Mouse (Mus musculus) testis, postnatal 14 days (tissue): ENCODE results near the gene N4bp3.
"Not testable (repeated sequence)": the region's sequence is repeated elsewhere in the genome, so short reads cannot be mapped to it uniquely, and the experiment has no call there.

Experiments used
- DNase-seq: peaks from one replicate; pipeline ENCODE4 v3.0.0; 2021; ENCODE audit warnings: low spot score

Gene N4bp3

DNA sequence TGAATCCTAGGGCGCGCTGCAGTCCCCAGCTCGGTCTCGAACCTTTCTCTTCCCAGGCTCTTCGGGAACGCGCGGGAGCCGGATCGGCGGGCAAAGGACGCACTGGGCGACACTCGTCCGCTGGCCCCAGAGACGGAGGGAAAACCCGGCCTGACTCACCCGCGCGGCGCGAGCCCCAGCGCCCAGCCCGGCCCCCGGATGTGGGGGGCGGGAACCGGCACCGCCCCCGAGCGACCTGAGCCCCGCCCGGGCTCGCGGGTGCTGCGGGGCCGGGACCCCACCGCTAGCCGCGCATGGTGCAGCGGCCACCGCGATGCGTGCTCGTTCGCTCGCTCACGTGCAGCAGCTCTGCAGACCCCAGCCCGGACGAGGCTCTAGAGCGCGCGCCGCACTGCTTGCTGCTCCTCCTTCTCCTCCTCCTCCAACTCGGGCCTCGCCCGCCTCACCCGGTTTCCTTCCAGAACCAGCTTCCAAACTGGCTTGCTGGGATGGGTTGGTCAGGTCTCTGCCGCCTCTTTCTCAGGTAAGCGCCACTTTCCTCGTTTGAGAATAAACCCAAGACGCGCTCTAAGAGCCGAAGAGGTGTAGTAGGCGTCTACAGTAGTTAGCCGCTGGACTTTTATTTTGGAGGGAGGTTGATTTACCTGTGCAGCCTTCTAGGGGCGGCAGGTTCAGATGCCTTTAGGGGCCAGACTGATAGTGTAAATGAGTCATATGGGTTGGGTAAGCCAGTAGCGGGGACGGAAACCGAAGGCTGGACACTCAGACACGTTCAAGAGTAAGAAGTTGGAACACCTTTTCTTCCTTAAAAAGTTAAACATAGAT lies at the start of gene N4bp3, which contains the start of gene D930048N14Rik:
Gene N4bp3, minus strand, starts transcription at position 152 of the 825 bp plus-strand sequence.
Gene D930048N14Rik, plus strand, starts transcription at position 264 of the 825 bp plus-strand sequence.
- peak; percentile 70 for DNase-seq

DNA sequence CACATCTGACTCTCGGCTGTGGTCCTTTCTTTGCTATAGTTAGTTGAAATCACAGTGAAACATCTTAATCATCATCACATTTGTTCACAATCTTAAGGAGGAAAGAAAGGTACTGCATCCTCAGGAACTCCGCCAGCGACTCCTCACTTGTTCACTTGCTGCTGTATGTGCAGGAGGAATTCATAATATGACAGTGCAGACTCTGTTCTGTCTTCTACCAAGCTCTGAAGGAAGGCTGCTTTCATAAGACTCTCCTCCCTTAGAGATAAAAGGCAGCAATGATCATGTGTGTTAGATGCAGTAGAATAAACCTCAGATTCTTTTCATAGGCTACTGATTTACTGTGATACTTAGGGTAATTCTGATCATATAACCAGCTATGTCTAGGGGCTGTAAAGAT lies 44.3 kb upstream of the N4bp3 start:
- DNase-seq = no peak

DNA sequence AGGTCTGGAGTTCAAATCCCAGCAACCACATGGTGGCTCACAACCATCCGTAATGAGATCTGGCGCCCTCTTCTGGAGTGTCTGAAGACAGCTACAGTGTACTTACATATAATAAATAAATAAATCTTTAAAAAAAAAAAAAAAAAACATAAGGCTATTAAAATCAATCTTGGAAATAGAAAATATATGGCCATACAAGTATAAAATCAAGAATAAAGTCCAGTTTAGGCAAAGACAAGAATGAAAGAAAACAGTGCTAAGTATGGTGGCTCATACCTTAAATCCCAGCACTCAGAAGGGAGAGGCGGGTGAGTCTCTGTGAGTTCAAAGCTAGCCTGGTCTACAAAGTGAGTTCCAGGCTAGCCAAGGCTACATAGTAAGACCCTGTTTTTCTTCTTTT lies 40.0 kb upstream of the N4bp3 start:
- DNase-seq = not testable (repeated sequence)

DNA sequence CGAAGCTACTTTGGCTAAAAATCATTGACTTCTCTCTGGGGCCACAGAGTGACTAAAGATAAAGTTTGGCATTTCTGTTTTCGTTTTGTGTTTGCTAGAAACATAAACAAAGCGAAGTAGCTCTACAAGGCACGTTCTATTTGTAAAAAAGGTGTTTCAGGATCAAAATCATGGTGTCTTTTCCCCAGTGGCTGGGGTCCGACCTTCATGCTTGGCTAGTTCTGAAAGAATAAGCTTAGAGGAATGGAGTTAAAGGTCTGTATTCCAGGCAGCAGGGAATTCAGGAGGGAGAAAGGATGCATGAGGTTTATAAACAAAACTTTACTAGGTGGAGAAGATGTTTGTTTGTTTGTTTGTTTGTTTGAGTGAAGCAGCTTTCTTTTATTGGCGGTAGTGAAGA lies 38.7 kb upstream of the N4bp3 start:
- DNase-seq = no peak

DNA sequence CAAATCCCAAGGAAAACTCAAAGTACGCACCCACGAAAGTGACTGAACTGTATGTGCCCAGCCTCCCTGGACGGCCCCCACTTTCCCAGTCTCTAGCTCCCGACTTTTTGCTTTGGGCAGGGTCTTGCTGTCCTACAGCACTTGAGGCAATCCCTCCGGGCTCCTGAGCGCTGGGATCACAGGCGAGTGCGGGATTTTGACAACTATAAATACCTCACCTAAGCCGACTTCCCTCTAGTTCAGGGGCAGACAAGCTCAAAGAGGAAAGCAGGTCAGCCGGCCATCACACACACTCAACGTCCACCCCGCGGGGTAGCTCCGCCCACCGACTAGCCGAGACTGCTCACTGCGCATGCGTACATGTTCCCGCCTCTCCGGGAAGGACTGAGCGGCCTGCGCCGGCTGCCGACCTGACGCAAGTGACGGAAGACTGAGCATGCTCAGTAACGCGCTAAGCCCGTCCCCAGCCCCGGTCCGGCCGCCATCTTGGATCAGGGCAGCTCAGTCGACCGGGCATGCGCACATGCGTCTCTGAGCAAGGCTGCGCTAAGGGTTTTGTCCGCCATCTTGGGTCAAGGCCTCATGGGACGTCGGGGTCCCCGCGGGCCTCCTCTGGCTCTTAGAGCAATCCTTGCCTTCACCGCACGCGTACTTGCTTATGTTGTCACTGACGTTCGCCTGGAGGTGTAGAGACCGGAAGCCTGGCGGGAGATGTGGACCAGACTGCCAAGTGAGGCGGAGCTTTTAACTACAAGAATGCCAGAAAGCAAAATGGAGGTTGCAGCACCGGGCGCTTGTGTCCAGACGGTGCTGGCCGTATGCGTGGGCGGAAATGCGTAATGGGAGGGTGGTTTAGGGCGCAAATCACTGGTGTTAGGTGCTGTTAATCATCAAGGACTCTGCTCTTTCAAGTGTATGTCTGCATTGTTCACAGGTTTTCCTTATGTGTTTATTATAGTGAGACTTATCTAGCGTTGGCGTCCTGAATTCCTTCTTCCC lies 38.0 kb upstream of the N4bp3 start, which contains the start of gene 0610009B22Rik:
Gene 0610009B22Rik, minus strand, starts transcription at position 545 of the 999 bp plus-strand sequence.
- peak; percentile 100 for DNase-seq

DNA sequence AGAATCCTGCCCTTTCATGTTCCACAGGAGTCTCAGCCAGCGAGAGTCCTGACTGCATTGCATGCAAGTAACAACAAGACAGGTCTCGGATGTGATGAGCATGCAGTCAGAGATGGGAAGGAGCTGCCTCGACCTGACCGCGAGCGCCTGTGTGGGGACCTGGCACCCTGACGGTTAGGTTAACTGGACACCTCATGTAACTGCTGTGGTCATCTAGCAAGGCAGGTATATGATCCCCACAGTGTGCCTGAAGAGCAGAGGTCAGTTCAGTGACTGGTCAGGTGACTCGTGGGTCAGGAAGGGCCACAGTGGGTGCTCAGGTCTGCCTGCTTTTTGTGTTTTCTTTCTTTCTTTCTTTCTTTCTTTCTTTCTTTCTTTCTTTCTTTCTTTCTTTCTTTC lies 31.3 kb upstream of the N4bp3 start:
- DNase-seq = no peak

DNA sequence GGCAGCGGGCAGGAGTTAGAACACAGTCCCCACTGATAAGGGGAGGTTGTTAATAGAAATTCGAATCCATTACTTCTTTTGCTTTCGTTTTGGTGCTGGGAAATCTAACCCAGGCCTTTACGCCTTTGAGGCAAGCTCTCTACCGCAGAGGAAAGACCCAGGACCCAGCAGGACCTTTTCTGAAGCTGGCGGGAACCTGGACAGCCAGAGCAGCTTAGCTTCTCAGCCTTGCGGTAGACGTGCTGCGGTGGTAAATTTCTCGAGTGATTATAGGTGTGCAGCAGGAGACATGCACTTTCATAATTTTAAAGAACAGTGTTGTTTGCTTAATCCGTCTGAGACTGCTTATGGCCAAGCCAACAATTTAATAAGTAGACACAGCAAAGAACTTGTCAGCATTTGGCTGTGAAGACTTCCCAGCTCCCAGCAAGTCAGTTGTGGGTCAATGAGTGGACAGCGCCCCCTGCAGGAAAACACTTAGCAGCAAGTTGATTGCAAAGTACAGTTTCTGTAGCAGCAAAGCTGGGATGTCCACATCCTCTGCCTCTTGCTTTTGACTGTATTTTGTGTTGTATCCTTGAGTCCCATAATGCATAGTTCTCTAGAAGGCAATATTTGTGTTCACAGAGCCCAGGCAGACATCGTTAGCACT lies 30.8 kb upstream of the N4bp3 start:
- peak; percentile 83 for DNase-seq

DNA sequence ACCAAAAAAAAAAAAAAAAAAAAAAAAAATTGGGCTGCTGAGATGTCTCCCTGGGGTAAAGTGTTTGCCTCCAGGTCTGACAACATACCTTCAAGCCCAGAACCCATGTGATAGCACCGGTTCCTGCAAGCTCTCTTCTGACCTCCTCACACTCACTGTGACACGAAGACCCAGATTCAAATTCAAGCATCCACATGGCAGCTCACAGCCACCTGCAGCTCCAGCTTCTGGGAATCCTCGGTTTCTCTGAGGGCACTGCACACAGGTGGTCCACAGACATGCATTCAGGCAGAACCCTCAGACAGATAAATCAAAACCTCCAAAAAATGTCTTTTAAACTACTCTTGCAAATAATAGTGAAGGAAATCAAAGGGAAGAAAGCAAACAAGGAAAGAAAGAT lies 28.8 kb upstream of the N4bp3 start:
- no peak for DNase-seq

DNA sequence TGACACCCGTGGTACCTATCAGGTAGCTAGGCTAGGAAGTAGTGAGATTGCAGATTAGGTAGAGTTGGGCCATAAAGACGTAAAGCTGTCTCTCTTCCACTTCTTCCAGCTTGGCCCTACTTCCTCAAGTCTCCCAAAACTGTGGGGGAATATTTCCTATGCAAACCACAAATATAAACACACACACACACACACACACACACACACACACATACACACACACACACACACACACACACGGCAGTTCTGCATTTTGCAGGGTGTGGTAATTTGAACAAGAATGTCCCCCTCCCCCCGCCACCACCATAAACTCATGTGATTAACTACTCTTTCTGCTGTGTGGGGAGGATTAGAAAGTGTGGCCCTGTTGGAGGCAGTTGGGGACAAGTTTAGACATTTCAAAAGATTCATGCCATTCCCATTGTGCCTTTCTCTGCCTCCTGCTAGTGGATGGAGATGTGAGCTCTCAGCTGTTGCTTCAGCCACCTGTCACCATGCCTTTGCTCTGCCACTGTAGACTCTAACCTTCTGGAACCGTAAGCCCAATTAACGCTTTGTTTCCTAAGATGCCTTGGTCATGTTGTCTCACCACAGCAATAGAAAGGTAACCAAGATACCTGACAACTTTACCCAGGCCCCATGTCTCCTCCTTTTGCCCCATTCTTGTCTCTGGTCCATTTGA lies 27.2 kb upstream of the N4bp3 start:
- no peak for DNase-seq

DNA sequence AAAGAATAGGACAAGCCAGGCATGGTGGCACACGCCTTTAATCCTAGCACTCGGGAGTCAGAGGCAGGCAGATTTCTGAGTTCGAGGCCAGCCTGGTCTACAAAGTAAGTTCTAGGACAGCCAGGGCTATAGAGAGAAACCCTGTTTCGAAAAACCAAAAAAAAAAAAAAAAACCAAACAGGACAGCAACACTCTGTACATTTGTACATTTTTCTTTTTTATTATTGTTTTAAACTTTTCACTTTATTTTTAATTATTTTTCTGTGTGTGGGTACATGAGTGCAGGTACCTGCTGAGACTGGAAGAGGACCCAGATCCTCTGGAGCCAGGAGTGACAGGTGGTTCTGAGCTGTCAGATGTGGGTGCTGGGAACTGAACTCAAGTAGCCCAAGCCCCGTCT lies 24.7 kb upstream of the N4bp3 start:
- no peak for DNase-seq

DNA sequence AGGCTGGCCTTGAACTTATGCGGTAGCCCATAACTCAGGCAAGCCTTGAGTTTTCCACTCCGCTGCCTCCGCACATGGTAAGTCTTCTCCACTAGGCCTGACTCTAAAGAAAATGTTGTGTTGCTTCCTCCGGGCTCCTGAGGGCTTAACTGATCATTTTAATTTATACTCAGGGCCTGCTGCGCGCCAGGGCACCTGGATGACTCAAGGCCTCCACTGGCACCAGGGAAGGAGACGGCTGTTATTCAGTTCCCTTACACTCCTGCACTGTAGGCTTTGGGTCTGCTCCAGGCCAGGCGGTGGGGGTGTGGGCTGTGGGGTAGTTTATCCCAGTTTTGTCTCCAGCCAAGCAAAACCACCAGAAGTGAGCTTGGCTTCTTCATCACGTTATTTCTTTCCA lies 22.6 kb upstream of the N4bp3 start:
- DNase-seq = no peak

DNA sequence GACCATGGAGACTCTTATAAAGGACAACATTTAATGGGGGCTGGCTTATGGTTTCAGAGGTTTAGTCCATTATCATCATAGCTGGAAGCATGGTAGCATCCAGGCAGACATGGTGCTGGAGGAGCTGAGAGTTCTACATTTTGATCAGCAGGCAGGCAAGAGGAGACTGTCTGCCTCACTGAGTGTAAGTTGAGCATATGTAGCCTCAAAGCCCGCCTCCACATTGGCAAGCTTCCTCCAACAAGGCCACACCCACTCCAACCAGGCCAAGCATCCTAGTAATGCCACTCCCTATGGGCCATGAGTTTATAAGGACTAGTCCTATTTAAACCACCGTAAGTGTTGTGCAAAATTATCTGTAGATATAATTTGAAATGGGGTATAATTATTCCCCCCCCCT lies 20.7 kb upstream of the N4bp3 start:
- no peak for DNase-seq

DNA sequence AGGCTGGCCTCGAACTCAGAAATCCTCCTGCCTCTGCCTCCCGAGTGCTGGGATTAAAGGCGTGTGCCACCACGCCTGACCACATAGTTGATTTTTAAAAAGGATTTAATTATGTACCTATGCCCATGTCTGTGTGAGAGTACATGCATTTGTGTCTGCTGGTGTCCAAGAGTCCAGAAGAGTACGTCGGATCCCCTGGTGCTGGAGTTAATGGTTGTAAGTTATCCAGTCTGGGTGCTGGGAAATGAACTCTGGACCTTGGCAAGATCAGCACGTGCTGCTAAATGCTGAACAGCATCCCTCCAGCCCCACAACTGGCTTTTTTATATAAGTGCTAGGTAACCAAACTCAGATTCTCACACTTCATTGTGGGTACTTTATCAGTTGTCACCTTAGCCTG lies 20.2 kb upstream of the N4bp3 start:
- no peak for DNase-seq

DNA sequence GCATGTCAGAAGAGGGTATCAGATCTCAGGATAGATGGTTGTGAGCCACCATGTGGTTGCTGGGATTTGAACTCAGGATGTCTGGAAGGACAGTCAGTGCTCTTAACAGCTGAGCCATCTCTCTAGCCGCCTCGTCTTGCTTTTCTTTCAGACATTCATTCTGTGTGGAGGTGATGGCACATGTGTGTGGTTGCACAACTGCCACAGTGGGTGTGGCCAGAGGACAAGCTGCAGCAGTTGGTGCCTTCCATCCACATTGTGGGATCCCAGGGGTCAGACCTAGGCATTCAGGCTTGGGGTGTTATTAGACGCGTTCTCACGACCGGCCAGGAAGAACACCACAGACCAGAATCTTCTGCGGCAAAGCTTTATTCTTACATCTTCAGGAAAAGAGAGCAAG lies 14.1 kb upstream of the N4bp3 start:
- DNase-seq = not testable (repeated sequence)

DNA sequence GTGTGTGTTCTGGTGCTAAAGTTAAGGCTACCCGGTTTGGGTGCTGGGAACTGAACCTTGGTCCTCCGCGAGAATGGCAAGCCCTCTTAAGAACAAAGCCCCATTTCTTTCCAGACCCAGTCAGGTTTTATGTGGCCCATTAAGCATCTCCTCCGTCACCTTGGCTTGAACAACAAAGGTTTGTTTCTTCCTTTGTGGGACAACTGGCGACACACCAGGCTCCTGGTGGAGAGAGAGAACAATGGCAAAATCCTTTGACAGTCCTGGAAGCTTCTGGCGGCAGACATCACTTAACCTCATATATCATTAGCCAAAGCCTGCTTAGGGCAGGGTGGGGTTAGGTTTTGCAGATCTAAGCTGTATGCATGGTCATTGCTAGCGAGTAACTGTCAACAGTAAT lies 12.0 kb upstream of the N4bp3 start:
- no peak for DNase-seq

DNA sequence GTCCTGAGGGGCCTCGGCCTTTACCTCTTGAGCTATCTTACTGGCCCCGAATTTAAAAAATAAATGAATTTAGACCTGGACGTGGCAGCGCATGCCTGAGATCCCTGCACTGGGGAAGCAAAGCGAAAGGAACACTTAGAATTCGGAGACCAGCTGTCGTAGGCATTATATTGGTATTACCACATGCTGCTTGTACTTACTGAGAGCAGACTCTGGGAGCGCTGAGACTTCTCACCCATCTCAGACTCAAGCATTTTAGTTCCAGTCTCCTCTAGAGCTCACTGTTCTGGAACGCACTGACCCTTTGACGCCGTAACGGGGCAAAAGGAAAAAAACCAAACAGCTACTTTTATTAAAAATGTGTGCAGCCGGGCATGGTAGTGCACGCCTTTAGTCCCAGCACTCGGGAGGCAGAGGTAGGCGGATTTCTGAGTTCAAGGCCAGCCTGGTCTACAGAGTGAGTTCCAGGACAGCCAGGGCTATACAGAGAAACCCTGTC lies 11.3 kb upstream of the N4bp3 start:
- DNase-seq = no peak

DNA sequence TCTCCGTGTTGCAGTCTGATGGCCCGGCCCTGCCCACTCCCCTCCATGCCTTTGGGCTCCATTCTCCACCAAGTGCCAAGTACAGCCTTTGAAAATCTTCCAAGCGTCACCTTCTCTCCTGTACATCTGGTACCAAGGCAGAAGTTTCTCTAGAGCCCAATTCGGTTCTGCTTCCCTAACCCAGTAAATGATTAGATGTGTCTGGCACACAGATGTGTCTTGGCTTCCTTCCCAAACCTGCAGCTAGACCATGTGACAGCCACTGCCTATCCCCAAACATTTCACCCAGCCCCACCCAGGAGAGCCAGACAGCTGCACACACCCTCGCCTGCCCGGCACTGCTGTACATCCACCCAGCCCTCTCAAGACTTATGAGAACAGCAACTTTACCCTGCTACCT lies 8.1 kb upstream of the N4bp3 start:
- DNase-seq = peak; percentile 45

DNA sequence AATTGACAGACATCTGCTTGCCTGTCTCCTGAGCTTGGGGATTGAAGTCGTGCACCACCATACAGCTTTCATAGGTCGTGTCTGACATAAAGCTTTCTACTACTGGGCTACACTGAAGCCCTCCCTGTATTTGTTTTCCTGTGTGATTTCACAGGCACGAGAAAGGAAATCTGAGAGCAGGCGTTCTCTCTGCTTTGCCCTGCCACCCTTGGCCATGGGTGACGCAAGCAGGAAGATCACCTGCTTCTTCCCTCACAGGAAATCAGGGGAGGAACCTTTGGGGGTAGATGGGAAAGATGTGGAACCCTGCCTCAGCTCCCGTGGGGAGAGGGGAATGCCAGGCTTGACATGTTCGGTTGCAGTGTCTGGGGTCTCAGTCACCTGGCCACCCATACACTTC lies 7.6 kb upstream of the N4bp3 start:
- DNase-seq = no peak

DNA sequence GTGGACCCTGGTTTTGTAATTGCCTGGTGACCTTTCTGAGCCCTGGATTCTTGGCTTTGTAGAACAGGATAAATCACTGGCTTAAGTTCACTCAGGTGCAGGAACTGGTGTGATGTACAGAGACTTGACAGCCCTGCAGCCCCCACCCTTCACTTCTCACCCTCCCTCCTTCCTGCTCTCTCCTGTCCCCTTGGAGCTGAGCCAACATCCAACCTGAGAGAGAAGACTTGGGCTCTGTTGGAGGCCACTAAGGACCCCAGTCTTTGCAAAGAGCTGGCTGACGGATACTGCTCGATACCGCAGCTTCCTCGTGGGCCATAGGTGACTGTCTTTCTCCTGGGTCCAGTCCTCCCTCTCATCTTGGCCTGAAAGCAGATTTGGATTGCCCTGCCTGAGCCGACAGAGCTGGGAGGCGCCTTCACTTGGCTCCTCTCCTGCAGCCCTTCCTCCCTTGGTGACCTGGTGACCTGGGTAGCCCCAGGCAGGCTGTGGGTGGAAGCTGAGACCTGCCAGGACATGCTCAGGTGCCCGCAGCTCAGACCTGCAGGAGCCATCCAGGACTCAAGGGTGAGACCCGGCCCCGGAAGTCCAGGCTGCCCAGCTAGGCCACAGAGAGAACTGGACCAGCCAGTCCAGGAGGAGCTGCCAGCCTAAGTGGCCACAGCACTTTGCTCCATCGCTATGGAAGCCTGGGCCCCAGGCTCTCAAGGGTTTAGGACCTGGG lies 6.3 kb upstream of the N4bp3 start:
- peak; percentile 50 for DNase-seq

DNA sequence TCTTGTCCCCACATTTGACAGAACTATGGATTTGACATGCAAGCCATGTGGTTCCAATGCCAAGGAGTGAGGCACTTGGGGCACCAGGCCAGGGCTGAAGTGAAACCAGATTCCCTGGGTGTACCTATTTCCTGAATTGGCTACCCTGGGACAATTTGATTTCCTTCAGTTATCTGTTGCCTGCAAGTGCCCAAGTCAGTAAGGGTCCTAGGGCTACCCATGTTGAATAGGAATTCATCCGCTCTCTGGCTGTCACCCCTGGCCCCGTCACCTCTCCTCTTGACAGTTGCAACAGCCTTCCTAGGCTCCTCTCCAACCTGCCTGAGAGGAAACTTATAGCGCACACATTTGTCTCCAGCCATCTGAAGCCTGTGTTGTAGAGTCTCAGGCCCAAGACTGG lies 4.2 kb upstream of the N4bp3 start:
- no peak for DNase-seq

DNA sequence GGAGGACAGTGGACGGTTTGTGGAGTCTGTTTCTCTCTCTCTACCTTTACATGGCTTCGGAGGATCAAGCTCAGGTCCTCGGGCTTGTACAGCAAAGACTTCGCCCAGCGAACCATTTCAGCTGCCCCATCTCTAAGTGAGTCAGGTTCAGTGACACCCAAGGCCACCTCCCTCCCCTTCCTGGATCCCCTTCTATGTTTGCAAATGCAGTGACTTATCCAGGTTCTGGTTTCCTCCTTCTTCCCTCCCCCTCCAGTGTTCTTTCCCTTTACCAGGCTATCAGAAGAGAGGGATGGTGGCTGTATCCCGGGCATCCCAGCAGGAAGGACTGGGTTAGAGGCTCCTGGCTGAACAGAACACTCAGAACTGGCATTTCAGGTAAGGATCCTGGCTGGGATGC lies 3.1 kb upstream of the N4bp3 start:
- no peak for DNase-seq
